Mouse (Mus musculus) kidney, embryonic 14.5 days (tissue): ENCODE measurements at regions not wholly inside any gene's neighbourhood (a gene's known extent, or its start where the extent isn't known, plus 50 kb on each side); places are given as distances from the start of the nearest gene placed in this dataset.
A peak's percentile ranks its signal among the peaks of the same experiment; 100 is the strongest.

ENCODE experiments used
- ATAC-seq: fragments of 200-750 bp; cut with Nextera tagmentation; 2 replicates; pipeline ENCODE4 v1.8.0; 2017; ENCODE audit warnings: moderate number of reproducible peaks, mild to moderate bottlenecking, moderate TSS enrichment, moderate library complexity; ENCODE audit not compliant: low FRiP score, low TSS enrichment
- H3K27ac ChIP-seq: fragments of 300-500 bp; sonication (generic); 2 replicates; pipeline ENCODE4 v1.5.1; 2014; ENCODE audit warnings: low read depth, mild to moderate bottlenecking, low read length, moderate library complexity, mixed read lengths
- H3K27me3 ChIP-seq: fragments of 300-500 bp; sonication (generic); 2 replicates; pipeline ENCODE4 v1.6.1; 2014; ENCODE audit warnings: mild to moderate bottlenecking, low read length; ENCODE audit not compliant: control insufficient read depth, insufficient read depth
- H3K36me3 ChIP-seq: fragments of 300-500 bp; sonication (generic); 2 replicates; pipeline ENCODE4 v1.6.1; 2014; ENCODE audit warnings: low read length, mixed read lengths; ENCODE audit not compliant: control insufficient read depth, insufficient read depth
- H3K4me1 ChIP-seq: fragments of 300-500 bp; sonication (generic); 2 replicates; pipeline ENCODE4 v1.6.1; 2014; ENCODE audit warnings: low read length, mixed read lengths; ENCODE audit not compliant: control insufficient read depth, insufficient read depth
- H3K4me2 ChIP-seq: fragments of 300-500 bp; sonication (generic); replicated peaks from 2 replicates; pipeline ENCODE4 v1.6.1; 2014; ENCODE audit warnings: low read depth, mild to moderate bottlenecking, low read length
- H3K4me3 ChIP-seq: fragments of 300-500 bp; sonication (generic); 2 replicates; pipeline ENCODE4 v1.5.1; 2014; ENCODE audit warnings: mild to moderate bottlenecking, low read length
- H3K9ac ChIP-seq: fragments of 300-500 bp; sonication (generic); 2 replicates; pipeline ENCODE4 v1.6.1; 2014; ENCODE audit warnings: low read depth, mild to moderate bottlenecking, low read length, moderate library complexity
- H3K9me3 ChIP-seq: fragments of 300-500 bp; sonication (generic); 2 replicates; pipeline ENCODE4 v1.6.1; 2016; ENCODE audit warnings: low read length; ENCODE audit not compliant: control insufficient read depth
- WGBS: fragments of 180-500 bp; shearing (Covaris S2); extraction: QIAGEN DNeasy Blood & Tissue Kit; methylation state at CpG from one replicate; pipeline ENCODE4 v1.1.7; 2014; 5-methylcytosine and 5-hydroxymethylcytosine counted together

DNA sequence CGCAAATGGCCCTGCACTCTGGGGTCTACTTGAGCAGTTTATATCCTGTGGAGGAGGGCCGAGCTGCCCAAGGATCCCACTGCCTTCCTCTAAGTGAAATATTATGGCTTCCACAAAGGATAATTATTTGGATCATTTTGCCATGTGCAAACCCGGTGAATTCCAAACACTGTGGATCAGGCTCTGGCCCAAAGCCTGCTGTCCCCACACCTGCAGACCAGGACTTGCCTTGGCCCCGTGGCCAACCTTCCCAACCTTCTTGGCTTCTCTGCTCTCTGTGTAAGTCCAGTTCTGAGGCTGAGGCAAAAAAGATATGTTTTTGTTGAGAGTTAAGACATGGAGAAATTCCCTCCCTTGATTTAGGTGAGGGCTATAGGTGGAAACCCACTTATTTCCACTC, 234.0 kb downstream of the Snx10 start:
- 70% methylated on average over 4 of the region's 4 CpGs for WGBS
- ATAC-seq: no peak
- H3K9me3 ChIP-seq: 0 out of 2 replicates have a peak, but pooled peaks cover 3% of the 10 kb centered on the region

GRCm38 (mm10) chr6:51758781-51759180, 235.1 kb downstream of the Snx10 start:
- ATAC-seq: no peak
- WGBS: 88% methylated on average over 3 of the region's 3 CpGs
- no peak overlapping the region for H3K9ac ChIP-seq
- H3K27ac ChIP-seq: no peak overlapping the region
- no peaks in the 10 kb centered on the region for H3K36me3 ChIP-seq
- no peak overlapping the region for H3K4me2 ChIP-seq
- H3K27me3 ChIP-seq: no peaks in the 10 kb centered on the region
- H3K4me1 ChIP-seq: 0 out of 2 replicates have a peak, but pooled peaks cover 7% of the 10 kb centered on the region
- no peak overlapping the region for H3K4me3 ChIP-seq
- H3K9me3 ChIP-seq: 0 out of 2 replicates have a peak, but pooled peaks cover 3% of the 10 kb centered on the region

More for the DNA sequence above, 234.0 kb downstream of the Snx10 start:
- Histone ChIP-seq H3K4me3 (no peak overlapping the region), H3K27ac (no peak overlapping the region), H3K27me3 (no peaks in the 10 kb centered on the region), H3K9ac (no peak overlapping the region), H3K4me1 (0 out of 2 replicates have a peak, but pooled peaks cover 7% of the 10 kb centered on the region), H3K4me2 (no peak overlapping the region), H3K36me3 (no peaks in the 10 kb centered on the region)

GRCm38 (mm10) chr6:51760372-51760771, 236.7 kb downstream of the Snx10 start:
- H3K36me3 ChIP-seq: no peaks in the 10 kb centered on the region
- 21% methylated on average over 5 of the region's 5 CpGs for WGBS
- no peaks in the 10 kb centered on the region for H3K27me3 ChIP-seq
- H3K9ac ChIP-seq: no peak overlapping the region
- no peak overlapping the region for H3K4me3 ChIP-seq
- 0 out of 2 replicates have a peak, but pooled peaks have one; percentile 37 for ATAC-seq
- H3K4me1 ChIP-seq: 0 out of 2 replicates have a peak, but pooled peaks cover 7% of the 10 kb centered on the region
- no peak overlapping the region for H3K4me2 ChIP-seq
- no peaks in the 10 kb centered on the region for H3K9me3 ChIP-seq
- no peak overlapping the region for H3K27ac ChIP-seq

- Histone ChIP-seq H3K4me1 (0 out of 2 replicates have a peak, but pooled peaks cover 7% of the 10 kb centered on the region), H3K27ac (no peak overlapping the region), H3K9ac (no peak overlapping the region), H3K36me3 (no peaks in the 10 kb centered on the region), H3K4me3 (no peak overlapping the region), H3K4me2 (no peak overlapping the region), H3K9me3 (no peaks in the 10 kb centered on the region), H3K27me3 (no peaks in the 10 kb centered on the region)
- WGBS: 49% methylated on average over 5 of the region's 5 CpGs
- ATAC-seq: no peak
Measured at GRCm38 (mm10) chr6:51761506-51761905, 237.8 kb downstream of the Snx10 start.

GRCm38 (mm10) chr6:51766482-51766881, 242.8 kb downstream of the Snx10 start:
- H3K36me3 ChIP-seq: no peaks in the 10 kb centered on the region
- peaks cover 23% of the 10 kb centered on the region for H3K4me1 ChIP-seq
- H3K9ac ChIP-seq: no peak overlapping the region
- no peaks in the 10 kb centered on the region for H3K27me3 ChIP-seq
- no peak overlapping the region for H3K4me2 ChIP-seq
- no peak for ATAC-seq
- H3K27ac ChIP-seq: no peak overlapping the region
- WGBS: 22% methylated on average over 3 of the region's 3 CpGs
- H3K4me3 ChIP-seq: no peak overlapping the region
- H3K9me3 ChIP-seq: no peaks in the 10 kb centered on the region

DNA sequence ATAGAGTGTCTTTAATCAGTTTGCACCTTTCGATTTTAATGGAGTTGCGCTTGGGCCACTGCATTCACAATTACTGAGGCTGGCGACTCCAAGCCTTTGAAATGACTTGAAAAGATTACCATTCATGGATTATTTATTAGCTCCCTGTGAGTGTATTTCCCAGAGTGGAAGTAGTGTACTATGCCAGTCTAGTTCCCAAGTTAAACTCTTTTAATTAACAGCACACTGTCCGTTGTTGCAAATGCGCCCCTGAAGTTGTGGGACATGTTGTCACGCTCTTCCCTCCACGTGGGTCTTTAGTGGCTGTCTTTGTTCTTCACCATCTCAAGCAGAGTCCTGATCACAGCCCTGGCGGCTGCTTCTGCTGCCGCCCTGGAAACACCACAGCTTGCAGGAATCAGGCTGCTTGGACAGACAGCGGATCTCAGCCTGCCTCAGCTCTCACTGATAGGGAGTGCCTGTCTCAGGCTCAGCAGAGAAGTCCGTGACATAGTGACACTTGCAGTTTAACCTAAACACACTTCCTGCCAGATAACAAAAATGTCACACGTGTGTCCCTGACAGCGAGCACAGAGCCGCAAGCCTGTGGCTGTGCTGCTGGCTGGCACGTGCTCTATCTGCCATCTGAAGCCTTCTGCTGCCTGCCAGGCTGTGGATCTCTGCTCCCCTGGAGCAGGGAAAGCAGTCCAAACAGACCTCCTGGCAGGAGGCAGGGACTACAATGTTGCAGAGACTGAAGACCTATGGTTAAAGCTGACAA, 244.1 kb downstream of the Snx10 start:
- Histone ChIP-seq H3K4me1 (peaks cover 25% of the 10 kb centered on the region), H3K4me3 (peak overlapping the region; percentile 16; the same call in 1 of the 2 replicates), H3K27me3 (no peaks in the 10 kb centered on the region), H3K9me3 (no peaks in the 10 kb centered on the region), H3K27ac (peak overlapping the region; percentile 51; the same call in 1 of the 2 replicates), H3K36me3 (no peaks in the 10 kb centered on the region), H3K9ac (no peak overlapping the region), H3K4me2 (peak overlapping the region; percentile 44)
- 10% methylated on average over 15 of the region's 15 CpGs for WGBS
- peak; percentile 43; the same call in 1 of the 2 replicates for ATAC-seq

DNA sequence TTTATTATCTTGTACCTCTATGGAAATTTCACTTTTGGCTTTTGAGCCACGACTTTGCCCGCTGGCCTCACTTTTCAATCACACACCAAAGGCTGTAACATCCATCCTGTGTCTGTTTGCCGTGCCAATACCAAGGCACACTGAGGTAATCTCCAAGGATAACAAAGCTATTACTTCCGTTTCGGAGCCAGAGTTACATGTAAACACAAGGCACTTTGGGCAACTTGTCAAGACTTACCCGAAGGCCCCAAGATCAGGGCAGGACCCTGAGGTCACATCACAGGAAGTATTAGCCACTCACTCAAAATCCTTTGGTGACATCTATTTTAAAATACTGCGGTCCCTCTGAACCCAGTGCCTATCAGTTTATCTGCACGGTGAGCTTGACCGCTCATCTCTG, 241.3 kb downstream of the Skap2 start:
- Histone ChIP-seq H3K27ac (no peak overlapping the region), H3K4me3 (no peak overlapping the region), H3K4me1 (peaks cover 25% of the 10 kb centered on the region), H3K27me3 (no peaks in the 10 kb centered on the region), H3K9me3 (no peaks in the 10 kb centered on the region), H3K4me2 (no peak overlapping the region), H3K36me3 (no peaks in the 10 kb centered on the region), H3K9ac (no peak overlapping the region)
- 26% methylated on average over 9 of the region's 9 CpGs for WGBS
- no peak for ATAC-seq

GRCm38 (mm10) chr6:51771424-51771823, 240.9 kb downstream of the Skap2 start:
- no peak overlapping the region for H3K4me2 ChIP-seq
- peaks cover 25% of the 10 kb centered on the region for H3K4me1 ChIP-seq
- no peak overlapping the region for H3K9ac ChIP-seq
- no peaks in the 10 kb centered on the region for H3K36me3 ChIP-seq
- ATAC-seq: peak; percentile 44; the same call in 1 of the 2 replicates
- no peaks in the 10 kb centered on the region for H3K9me3 ChIP-seq
- no peak overlapping the region for H3K27ac ChIP-seq
- WGBS: 11% methylated on average over 11 of the region's 11 CpGs
- no peaks in the 10 kb centered on the region for H3K27me3 ChIP-seq
- no peak overlapping the region for H3K4me3 ChIP-seq

DNA sequence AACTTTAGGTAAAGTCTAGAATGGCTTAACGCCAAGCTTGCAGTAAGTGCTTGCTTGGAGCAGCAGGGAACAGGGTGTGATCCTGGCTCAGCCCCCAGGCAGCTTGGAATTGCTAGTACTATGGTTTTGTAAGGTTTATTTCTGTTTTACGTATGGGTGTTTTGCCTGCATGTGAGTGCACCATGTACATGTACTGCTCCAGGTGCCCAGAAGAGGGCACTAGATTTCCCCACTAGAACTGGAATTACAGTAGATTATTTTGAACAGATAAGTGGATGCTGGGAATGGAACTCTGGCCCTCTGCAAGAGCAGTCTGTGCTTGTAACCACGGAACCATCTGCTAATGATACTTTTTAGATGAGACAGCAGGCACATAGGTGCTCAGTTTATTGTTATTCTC, 237.6 kb downstream of the Skap2 start:
- Histone ChIP-seq H3K4me1 (peaks cover 10% of the 10 kb centered on the region; the same call in 1 of the 2 replicates), H3K36me3 (no peaks in the 10 kb centered on the region), H3K27me3 (no peaks in the 10 kb centered on the region), H3K27ac (no peak overlapping the region), H3K9ac (no peak overlapping the region), H3K4me3 (no peak overlapping the region), H3K4me2 (no peak overlapping the region), H3K9me3 (no peaks in the 10 kb centered on the region)
- WGBS: 85% methylated on average over 3 of the region's 3 CpGs
- no peak for ATAC-seq
